Mouse (Mus musculus) layer of hippocampus, adult 9-11 months (tissue): ENCODE data around the gene Ssbp4.

Experiments
- DNase-seq: peaks from one replicate; pipeline ENCODE4 v3.0.0; 2022

The Ssbp4 gene

DNA sequence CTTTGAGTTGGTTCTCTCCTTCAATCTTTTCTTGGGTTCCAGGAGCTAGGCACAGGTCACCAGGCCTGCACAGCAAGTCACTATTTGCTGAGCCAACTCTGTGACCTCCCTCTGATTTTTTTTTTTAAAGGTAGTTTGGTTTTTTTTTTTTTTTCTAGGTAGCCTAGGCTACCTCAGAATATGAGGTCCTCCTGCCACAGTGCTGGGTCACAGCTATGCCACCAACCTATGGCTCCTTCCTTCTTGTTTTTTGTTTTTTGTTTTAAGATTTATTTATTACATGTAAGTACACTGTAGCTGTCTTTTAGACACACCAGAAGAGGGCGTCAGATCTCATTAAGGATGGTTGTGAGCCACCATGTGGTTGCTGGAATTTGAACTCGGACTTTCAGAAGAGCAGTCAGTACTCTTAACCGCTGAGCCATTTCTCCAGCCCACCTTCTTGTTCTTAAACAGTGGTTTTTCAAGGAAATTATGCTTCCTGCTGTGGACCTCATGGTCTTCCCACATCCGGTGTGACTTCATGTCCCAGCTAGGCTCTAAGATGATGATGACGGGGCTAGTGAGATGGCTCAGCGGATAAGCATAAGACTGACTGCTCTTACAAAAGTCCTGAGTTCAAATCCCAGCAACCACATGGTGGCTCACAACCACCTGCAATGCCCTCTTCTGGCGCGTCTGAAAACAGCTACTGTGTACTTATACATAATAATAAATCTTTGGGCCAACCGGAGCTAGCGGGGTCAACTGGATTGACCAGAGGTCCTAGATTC, 59.1 kb downstream of the Ssbp4 start:
- DNase-seq, result no peak

DNA sequence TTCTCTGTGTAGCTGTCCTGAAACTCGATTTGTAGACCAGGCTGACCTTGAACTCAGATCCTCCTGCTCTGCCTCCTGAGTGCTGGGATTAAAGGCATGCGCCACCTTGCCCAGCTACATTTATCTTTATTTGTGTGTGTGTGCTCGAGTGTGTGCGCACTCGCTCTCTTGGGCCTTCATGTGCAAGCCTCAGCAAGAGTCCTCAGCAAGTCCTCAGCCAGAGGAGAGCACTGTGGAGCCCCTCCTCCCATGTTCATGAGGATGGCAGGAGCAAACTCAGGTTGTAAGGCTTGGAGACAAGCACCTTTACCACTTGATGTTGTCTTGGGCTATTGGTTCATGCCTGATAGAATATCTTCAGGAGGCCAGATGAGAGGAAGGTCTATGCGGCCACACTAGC, 60.9 kb downstream of the Ssbp4 start:
- no peak for DNase-seq
